Comparison of ENCODE assay signal across 24 mouse cellular contexts in the genomic region with DNA sequence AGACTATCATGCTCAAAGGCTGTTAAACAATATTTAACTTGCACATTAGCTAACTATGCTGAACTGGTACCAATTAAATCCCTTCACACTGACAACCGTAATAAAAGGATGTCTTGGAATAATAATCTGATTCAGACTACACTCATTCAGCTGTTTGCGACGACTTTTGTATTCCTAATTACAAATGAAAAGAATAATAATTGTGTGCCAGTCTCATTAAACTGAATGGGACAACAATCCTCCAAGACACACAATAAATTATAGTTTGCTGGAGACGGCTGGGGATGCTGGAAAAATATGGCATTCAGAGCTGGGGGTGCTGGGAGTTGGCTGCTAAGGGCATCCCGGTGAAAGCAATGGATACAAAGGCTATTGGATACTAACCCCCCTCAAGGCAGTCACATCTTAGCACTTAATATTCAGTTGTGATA.
DNase-seq lines count a peak whose midpoint lies in the region; ATAC-seq lines count a peak whose summit lies in the region.
"Had no signal": no experiment of that assay in that cellular context is flagged by ENCODE, and none has a peak within 500 bp of the region (broad histone marks: within the 10 kb centered on the region; RNA-seq: fewer than 3 reads in every experiment).

No protein-coding gene starts in this region.

- H3K9ac ChIP-seq in forebrain, embryonic 13.5 days = no peak overlapping the region
- no peak overlapping the region for H3K9ac ChIP-seq in forebrain, embryonic 12.5 days
- no peak overlapping the region for H3K9ac ChIP-seq in forebrain, embryonic 15.5 days (replicated peaks)
- H3K9ac ChIP-seq in kidney, embryonic 15.5 days = no peak overlapping the region
- H3K9ac ChIP-seq: embryonic facial prominence, embryonic 15.5 days; hindbrain, embryonic 12.5 days had no signal

- H3K4me2 ChIP-seq in forebrain, embryonic 13.5 days = no peak overlapping the region
- H3K4me2 ChIP-seq in forebrain, embryonic 12.5 days = no peak overlapping the region
- no peak overlapping the region for H3K4me2 ChIP-seq in forebrain, embryonic 15.5 days (replicated peaks)
- no peak overlapping the region for H3K4me2 ChIP-seq in kidney, embryonic 15.5 days
- H3K4me2 ChIP-seq: embryonic facial prominence, embryonic 15.5 days; hindbrain, embryonic 12.5 days had no signal

- 29% methylated on average over 5 of the region's 5 CpGs for WGBS in forebrain, embryonic 13.5 days
- WGBS in forebrain, embryonic 12.5 days = 43% methylated on average over 5 of the region's 5 CpGs
- 22% methylated on average over 5 of the region's 5 CpGs for WGBS in forebrain, embryonic 15.5 days
- 79% methylated on average over 5 of the region's 5 CpGs for WGBS in kidney, embryonic 15.5 days

- H3K4me3 ChIP-seq in forebrain, embryonic 13.5 days = no peak overlapping the region
- H3K4me3 ChIP-seq in forebrain, embryonic 12.5 days (replicated peaks) = no peak overlapping the region
- H3K4me3 ChIP-seq in forebrain, embryonic 15.5 days = no peak overlapping the region
- no peak overlapping the region for H3K4me3 ChIP-seq in kidney, embryonic 15.5 days (replicated peaks)
- H3K4me3 ChIP-seq: embryonic facial prominence, embryonic 15.5 days; erythroblast, embryonic 14.5 days; gastrocnemius, adult 2 months; heart, embryonic 10.5 days; hindbrain, embryonic 12.5 days had no signal

- H3K36me3 ChIP-seq in forebrain, embryonic 13.5 days (ENCODE audit: poor library complexity, severe bottlenecking) = peaks cover 6% of the 10 kb centered on the region; the same call in 1 of the 2 replicates
- H3K36me3 ChIP-seq in forebrain, embryonic 12.5 days (replicated peaks) = no peaks in the 10 kb centered on the region
- H3K36me3 ChIP-seq in forebrain, embryonic 15.5 days = peaks cover 6% of the 10 kb centered on the region; the same call in 1 of the 2 replicates
- H3K36me3 ChIP-seq in kidney, embryonic 15.5 days = no peaks in the 10 kb centered on the region
- H3K36me3 ChIP-seq: embryonic facial prominence, embryonic 15.5 days; heart, embryonic 10.5 days; hindbrain, embryonic 12.5 days had no signal

- H3K9me3 ChIP-seq in forebrain, embryonic 13.5 days (replicated peaks) = no peaks in the 10 kb centered on the region
- H3K9me3 ChIP-seq in forebrain, embryonic 12.5 days = no peaks in the 10 kb centered on the region
- H3K9me3 ChIP-seq in forebrain, embryonic 15.5 days = no peaks in the 10 kb centered on the region
- no peaks in the 10 kb centered on the region for H3K9me3 ChIP-seq in kidney, embryonic 15.5 days (replicated peaks)
- H3K9me3 ChIP-seq: embryonic facial prominence, embryonic 15.5 days; heart, embryonic 10.5 days; hindbrain, embryonic 12.5 days had no signal

- H3K4me1 ChIP-seq in forebrain, embryonic 13.5 days = peaks cover 8% of the 10 kb centered on the region
- no peaks in the 10 kb centered on the region for H3K4me1 ChIP-seq in forebrain, embryonic 12.5 days
- H3K4me1 ChIP-seq in forebrain, embryonic 15.5 days = 0 out of 2 replicates have a peak, but pooled peaks cover 4% of the 10 kb centered on the region
- H3K4me1 ChIP-seq in kidney, embryonic 15.5 days = no peaks in the 10 kb centered on the region
- H3K4me1 ChIP-seq: embryonic facial prominence, embryonic 15.5 days; heart, embryonic 10.5 days; hindbrain, embryonic 12.5 days had no signal

- no peak overlapping the region for H3K27ac ChIP-seq in forebrain, embryonic 13.5 days
- no peak overlapping the region for H3K27ac ChIP-seq in forebrain, embryonic 12.5 days
- H3K27ac ChIP-seq in forebrain, embryonic 15.5 days (replicated peaks) = no peak overlapping the region
- H3K27ac ChIP-seq in kidney, embryonic 15.5 days = no peak overlapping the region
- H3K27ac ChIP-seq: embryonic facial prominence, embryonic 15.5 days; gastrocnemius, adult 2 months; heart, embryonic 10.5 days; hindbrain, embryonic 12.5 days had no signal

- intact Hi-C loops in left cerebral cortex, postnatal 10 days (cut with DNase I) = no loop called here

- peak; percentile 57 for DNase-seq in Muller cell, postnatal 12 days (ENCODE audit: inconsistent ontology term)
- peak; percentile 37 for DNase-seq in retina, postnatal 1 day
- no peak for DNase-seq in left cerebral cortex, postnatal 10 days (ENCODE audit: extremely low spot score in 1 of 2, low spot score in 2 of 2)
- DNase-seq: adrenal gland, adult 2 months; adrenal gland, postnatal 36 days; cerebellum, adult 11 months; cerebellum, adult 8-10 months; cerebellum, postnatal 14 days; embryo, embryonic 11 days; gastrocnemius, adult 2 months; gastrocnemius, postnatal 25 days; heart, postnatal 10 days; heart, postnatal 4 days had no signal

- peak; percentile 65 for ATAC-seq in forebrain, embryonic 13.5 days
- ATAC-seq in forebrain, embryonic 12.5 days (ENCODE audit: low FRiP score) = no peak; the same call in 1 of the 2 replicates
- peak; percentile 57; the same call in 1 of the 2 replicates for ATAC-seq in forebrain, embryonic 15.5 days (replicated peaks)
- no peak for ATAC-seq in kidney, embryonic 15.5 days (replicated peaks; ENCODE audit: low FRiP score)
- ATAC-seq: hindbrain, embryonic 16.5 days; inflammation-experienced regulatory T-cells, adult 6 months had no signal

- H3K27me3 ChIP-seq in forebrain, embryonic 13.5 days = no peaks in the 10 kb centered on the region
- H3K27me3 ChIP-seq in forebrain, embryonic 12.5 days = no peaks in the 10 kb centered on the region
- no peaks in the 10 kb centered on the region for H3K27me3 ChIP-seq in forebrain, embryonic 15.5 days
- no peaks in the 10 kb centered on the region for H3K27me3 ChIP-seq in kidney, embryonic 15.5 days
- H3K27me3 ChIP-seq: CH12.LX; embryonic facial prominence, embryonic 15.5 days; hindbrain, embryonic 12.5 days had no signal

Comparison
In these comparisons a context has a peak if more than half of its experiments do, and no peak if none do; other contexts are left out.
1. ATAC-seq: peak in forebrain, embryonic 13.5 days (single experiment) and forebrain, embryonic 15.5 days (single experiment); none in forebrain, embryonic 12.5 days (single experiment) and kidney, embryonic 15.5 days (single experiment).
2. DNase-seq: peak in Muller cell, postnatal 12 days (single experiment) and retina, postnatal 1 day (single experiment); none in left cerebral cortex, postnatal 10 days (0 of 2).